Mouse (Mus musculus) limb, embryonic 14.5 days (tissue): ENCODE measurements at regions not wholly inside any gene's neighbourhood (a gene's known extent, or its start where the extent isn't known, plus 50 kb on each side); places are given as distances from the start of the nearest gene placed in this dataset.

Experiments used
- ATAC-seq: fragments of 200-750 bp; cut with Nextera tagmentation; 2 replicates; pipeline ENCODE4 v1.8.0; 2017; ENCODE audit warnings: low read depth, moderate number of reproducible peaks, moderate TSS enrichment; ENCODE audit not compliant: low FRiP score
- DNase-seq: peaks from one replicate; pipeline ENCODE4 v3.0.0-alpha.2; 2015; ENCODE audit warnings: low spot score
- H3K27ac ChIP-seq: fragments of 300-500 bp; sonication (generic); replicated peaks from 2 replicates; pipeline ENCODE4 v1.5.1; 2014; ENCODE audit warnings: low read depth, mild to moderate bottlenecking, low read length, moderate library complexity, mixed read lengths
- H3K27me3 ChIP-seq: fragments of 300-500 bp; sonication (generic); 2 replicates; pipeline ENCODE4 v1.6.1; 2014; ENCODE audit warnings: low read length, mixed read lengths; ENCODE audit not compliant: control insufficient read depth, insufficient read depth
- H3K36me3 ChIP-seq: fragments of 300-500 bp; sonication (generic); 2 replicates; pipeline ENCODE4 v1.6.1; 2014; ENCODE audit warnings: mild to moderate bottlenecking, low read length, moderate library complexity, mixed read lengths; ENCODE audit not compliant: control insufficient read depth, insufficient read depth
- H3K4me1 ChIP-seq: fragments of 300-500 bp; sonication (generic); 2 replicates; pipeline ENCODE4 v1.6.1; 2014; ENCODE audit warnings: antibody characterized with exemption, low read length, mixed read lengths; ENCODE audit not compliant: control insufficient read depth, insufficient read depth
- H3K4me2 ChIP-seq: fragments of 300-500 bp; sonication (generic); replicated peaks from 2 replicates; pipeline ENCODE4 v1.6.1; 2014; ENCODE audit warnings: low read depth, mild to moderate bottlenecking, low read length, moderate library complexity; ENCODE audit not compliant: severe bottlenecking
- H3K4me3 ChIP-seq: fragments of 300-500 bp; sonication (generic); replicated peaks from 2 replicates; pipeline ENCODE4 v1.5.1; 2014; ENCODE audit warnings: low read length
- H3K9ac ChIP-seq: fragments of 300-500 bp; sonication (generic); 2 replicates; pipeline ENCODE4 v1.6.1; 2014; ENCODE audit warnings: mild to moderate bottlenecking, low read depth, low read length, moderate library complexity; ENCODE audit not compliant: severe bottlenecking
- H3K9me3 ChIP-seq: fragments of 300-500 bp; sonication (generic); 2 replicates; pipeline ENCODE4 v1.6.1; 2016; ENCODE audit warnings: low read length; ENCODE audit not compliant: control insufficient read depth
- POLR2A ChIP-seq: fragments of 200-500 bp; IDR thresholded peaks from 2 replicates; pipeline ENCODE4 v1.8.0; 2012; ENCODE audit warnings: inconsistent platforms, mild to moderate bottlenecking, moderate library complexity, borderline replicate concordance; ENCODE audit not compliant: insufficient read depth, insufficient read length; ENCODE audit errors: extremely low read depth
- WGBS: fragments of 180-500 bp; shearing (Covaris S2); extraction: QIAGEN DNeasy Blood & Tissue Kit; methylation state at CpG from one replicate; pipeline ENCODE4 v1.1.7; 2014; 5-methylcytosine and 5-hydroxymethylcytosine counted together

- H3K4me1 ChIP-seq: peaks cover 2% of the 10 kb centered on the region; the same call in 1 of the 2 replicates
- no peaks in the 10 kb centered on the region for H3K36me3 ChIP-seq
- DNase-seq (no peak), ATAC-seq (no peak)
- H3K4me2 ChIP-seq: no peak overlapping the region
- WGBS: 89% methylated on average over 9 of the region's 9 CpGs
- no peak for TF ChIP-seq POLR2A
- H3K4me3 ChIP-seq: no peak overlapping the region
- H3K9me3 ChIP-seq: no peaks in the 10 kb centered on the region
- H3K9ac ChIP-seq: no peak overlapping the region
- no peaks in the 10 kb centered on the region for H3K27me3 ChIP-seq
- no peak overlapping the region for H3K27ac ChIP-seq
These were observed 58.3 kb upstream of the Flt1 start for GRCm38 (mm10) chr5:147784159-147784558.

GRCm38 (mm10) chr5:147783476-147783875, 57.7 kb upstream of the Flt1 start:
- Histone ChIP-seq H3K27ac (no peak overlapping the region), H3K36me3 (no peaks in the 10 kb centered on the region), H3K27me3 (no peaks in the 10 kb centered on the region), H3K4me1 (peaks cover 8% of the 10 kb centered on the region; the same call in 1 of the 2 replicates), H3K4me2 (no peak overlapping the region), H3K9me3 (no peaks in the 10 kb centered on the region), H3K4me3 (no peak overlapping the region), H3K9ac (no peak overlapping the region)
- ATAC-seq: no peak
- DNase-seq: no peak
- WGBS: 75% methylated on average over 4 of the region's 4 CpGs
- no peak for TF ChIP-seq POLR2A

DNA sequence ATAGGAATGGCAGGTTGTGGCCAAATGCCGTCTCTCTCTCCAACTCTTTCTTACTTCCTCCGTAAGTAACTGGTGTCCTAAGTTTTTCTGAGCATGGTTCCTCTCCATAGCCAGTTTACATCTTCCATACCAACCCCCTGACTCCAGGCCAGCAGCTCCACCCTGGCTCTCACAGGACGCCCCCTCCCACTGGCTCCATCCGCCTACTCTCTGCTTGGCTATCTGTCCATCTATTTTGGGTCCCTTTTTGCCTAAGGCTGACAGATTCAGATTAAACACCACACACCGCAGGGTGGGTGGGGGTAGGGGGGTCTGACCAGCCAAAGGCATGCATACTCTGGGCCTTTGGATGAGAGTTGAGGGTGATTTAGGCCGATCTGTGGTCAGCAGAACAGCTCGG, 57.0 kb upstream of the Flt1 start:
- peaks cover 15% of the 10 kb centered on the region for H3K4me1 ChIP-seq
- no peak overlapping the region for H3K4me3 ChIP-seq
- H3K4me2 ChIP-seq: no peak overlapping the region
- no peak for ATAC-seq
- WGBS: 55% methylated on average over 7 of the region's 7 CpGs
- no peak overlapping the region for H3K27ac ChIP-seq
- DNase-seq: no peak
- no peak for TF ChIP-seq POLR2A
- H3K27me3 ChIP-seq: no peaks in the 10 kb centered on the region
- H3K9ac ChIP-seq: no peak overlapping the region
- H3K9me3 ChIP-seq: no peaks in the 10 kb centered on the region
- no peaks in the 10 kb centered on the region for H3K36me3 ChIP-seq

DNA sequence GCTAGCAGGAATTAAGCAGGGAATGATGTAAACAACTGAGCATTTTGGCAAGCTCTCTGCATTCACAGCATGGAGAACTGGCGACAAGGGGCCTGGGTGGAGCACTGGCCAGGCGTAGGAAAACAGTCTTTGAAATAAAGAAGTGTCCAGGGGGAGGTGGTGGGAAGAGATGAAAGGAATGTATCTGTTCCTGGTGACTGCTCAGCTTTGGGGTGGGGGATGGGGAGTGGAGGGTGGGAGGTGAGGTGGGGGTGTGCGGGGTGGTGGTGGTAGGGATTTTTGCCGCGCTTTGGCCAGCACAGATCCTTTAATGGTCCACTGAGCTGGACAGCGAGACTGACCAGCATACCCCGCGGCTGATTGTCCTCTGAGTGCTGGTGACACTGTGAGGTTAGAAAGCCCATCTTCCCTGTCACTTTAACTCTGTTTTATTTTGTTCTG, 56.5 kb upstream of the Flt1 start:
- H3K4me3 ChIP-seq: no peak overlapping the region
- H3K4me1 ChIP-seq: peaks cover 18% of the 10 kb centered on the region
- H3K9me3 ChIP-seq: no peaks in the 10 kb centered on the region
- H3K27ac ChIP-seq: no peak overlapping the region
- TF ChIP-seq POLR2A: no peak
- no peak overlapping the region for H3K4me2 ChIP-seq
- no peaks in the 10 kb centered on the region for H3K36me3 ChIP-seq
- 17% methylated on average over 5 of the region's 8 CpGs for WGBS
- no peak overlapping the region for H3K9ac ChIP-seq
- no peak for DNase-seq
- no peak for ATAC-seq
- no peaks in the 10 kb centered on the region for H3K27me3 ChIP-seq

- no peak overlapping the region for H3K4me2 ChIP-seq
- no peak overlapping the region for H3K4me3 ChIP-seq
- WGBS: 92% methylated on average over 17 of the region's 17 CpGs
- H3K36me3 ChIP-seq: no peaks in the 10 kb centered on the region
- H3K4me1 ChIP-seq: peaks cover 18% of the 10 kb centered on the region
- TF ChIP-seq POLR2A: no peak
- H3K27me3 ChIP-seq: no peaks in the 10 kb centered on the region
- ATAC-seq: no peak
- no peak overlapping the region for H3K9ac ChIP-seq
- H3K27ac ChIP-seq: no peak overlapping the region
- H3K9me3 ChIP-seq: no peaks in the 10 kb centered on the region
- no peak for DNase-seq
These were observed 55.4 kb upstream of the Flt1 start for GRCm38 (mm10) chr5:147781215-147781614.

GRCm38 (mm10) chr5:147778557-147778956, 52.7 kb upstream of the Flt1 start:
- Histone ChIP-seq H3K27ac (no peak overlapping the region), H3K27me3 (no peaks in the 10 kb centered on the region), H3K9me3 (no peaks in the 10 kb centered on the region), H3K4me1 (peaks cover 18% of the 10 kb centered on the region), H3K36me3 (no peaks in the 10 kb centered on the region), H3K4me2 (no peak overlapping the region), H3K9ac (no peak overlapping the region), H3K4me3 (no peak overlapping the region)
- DNase-seq: peak; percentile 78
- TF ChIP-seq POLR2A: no peak
- ATAC-seq: peak; percentile 60
- 22% methylated on average over 9 of the region's 9 CpGs for WGBS
